Mouse (Mus musculus): ENCODE data around the gene Gm42669. TPM values are rescaled to one million over a fixed set of nuclear protein-coding genes. Genes with fewer than 3 reads are reported as not detected.

Gene Gm42669
- polyA plus RNA-seq, 1 experiment: not detected

GRCm38 (mm10) chr5:107521897-107522296, 14.5 kb downstream of the Gm42669 start:
- WGBS: 66% methylated on average over 7 of the region's 7 CpGs
- Histone ChIP-seq H3K4me3 (ENCODE audit: low read depth, low read length) (no peak overlapping the region), H3K27ac (ENCODE audit: insufficient read depth, low read depth, low read length) (no peak overlapping the region), H3K27me3 (ENCODE audit: control insufficient read depth, insufficient read depth, low read length) (no peaks in the 10 kb centered on the region; the same call in 1 of the 2 replicates), H3K36me3 (ENCODE audit: control insufficient read depth, insufficient read depth, low read length) (no peaks in the 10 kb centered on the region), H3K4me1 (ENCODE audit: control insufficient read depth, insufficient read depth, insufficient read length, low read length) (no peaks in the 10 kb centered on the region)
- TF ChIP-seq CTCF (IDR thresholded peaks at IDR 0.05; ENCODE audit: extremely low read depth, insufficient read length, insufficient replicate concordance, low read depth, low read length) (no peak), POLR2A (IDR thresholded peaks at IDR 0.05; ENCODE audit: low read depth, low read length) (no peak)

GRCm38 (mm10) chr5:107524281-107524680, 16.9 kb downstream of the Gm42669 start:
- Histone ChIP-seq H3K4me1 (ENCODE audit: control insufficient read depth, insufficient read depth, insufficient read length, low read length) (no peaks in the 10 kb centered on the region), H3K27me3 (ENCODE audit: control insufficient read depth, insufficient read depth, low read length) (no peaks in the 10 kb centered on the region; the same call in 1 of the 2 replicates), H3K4me3 (ENCODE audit: low read depth, low read length) (no peak overlapping the region), H3K36me3 (ENCODE audit: control insufficient read depth, insufficient read depth, low read length) (no peaks in the 10 kb centered on the region), H3K27ac (ENCODE audit: insufficient read depth, low read depth, low read length) (no peak overlapping the region)
- TF ChIP-seq CTCF (IDR thresholded peaks at IDR 0.05; ENCODE audit: extremely low read depth, insufficient read length, insufficient replicate concordance, low read depth, low read length) (no peak), POLR2A (IDR thresholded peaks at IDR 0.05; ENCODE audit: low read depth, low read length) (no peak)
- WGBS: 72% methylated on average over 10 of the region's 10 CpGs

GRCm38 (mm10) chr5:107528856-107529255, 21.4 kb downstream of the Gm42669 start:
- Histone ChIP-seq H3K4me1 (ENCODE audit: control insufficient read depth, insufficient read depth, insufficient read length, low read length) (no peaks in the 10 kb centered on the region), H3K36me3 (ENCODE audit: control insufficient read depth, insufficient read depth, low read length) (no peaks in the 10 kb centered on the region), H3K4me3 (ENCODE audit: low read depth, low read length) (no peak overlapping the region), H3K27me3 (ENCODE audit: control insufficient read depth, insufficient read depth, low read length) (no peaks in the 10 kb centered on the region), H3K27ac (ENCODE audit: insufficient read depth, low read depth, low read length) (no peak overlapping the region)
- 89% methylated on average over 3 of the region's 3 CpGs for WGBS
- TF ChIP-seq CTCF (IDR thresholded peaks at IDR 0.05; ENCODE audit: extremely low read depth, insufficient read length, insufficient replicate concordance, low read depth, low read length) (no peak), POLR2A (IDR thresholded peaks at IDR 0.05; ENCODE audit: low read depth, low read length) (no peak)

GRCm38 (mm10) chr5:107533590-107533989, 26.2 kb downstream of the Gm42669 start:
- H3K36me3 ChIP-seq (ENCODE audit: control insufficient read depth, insufficient read depth, low read length): no peaks in the 10 kb centered on the region
- no peak overlapping the region for H3K4me3 ChIP-seq (ENCODE audit: low read depth, low read length)
- no peaks in the 10 kb centered on the region for H3K4me1 ChIP-seq (ENCODE audit: control insufficient read depth, insufficient read depth, insufficient read length, low read length)
- H3K27ac ChIP-seq (ENCODE audit: insufficient read depth, low read depth, low read length): no peak overlapping the region
- H3K27me3 ChIP-seq (ENCODE audit: control insufficient read depth, insufficient read depth, low read length): no peaks in the 10 kb centered on the region
- TF ChIP-seq CTCF (IDR thresholded peaks at IDR 0.05; ENCODE audit: extremely low read depth, insufficient read length, insufficient replicate concordance, low read depth, low read length): no peak
- TF ChIP-seq POLR2A (IDR thresholded peaks at IDR 0.05; ENCODE audit: low read depth, low read length): no peak
- WGBS: 42% methylated on average over 2 of the region's 2 CpGs

- TF ChIP-seq POLR2A (IDR thresholded peaks at IDR 0.05; ENCODE audit: low read depth, low read length) (no peak), CTCF (IDR thresholded peaks at IDR 0.05; ENCODE audit: extremely low read depth, insufficient read length, insufficient replicate concordance, low read depth, low read length) (no peak)
- 66% methylated on average over 15 of the region's 15 CpGs for WGBS
- Histone ChIP-seq H3K4me1 (ENCODE audit: control insufficient read depth, insufficient read depth, insufficient read length, low read length) (no peaks in the 10 kb centered on the region), H3K27ac (ENCODE audit: insufficient read depth, low read depth, low read length) (no peak within 1 kb of the TSS), H3K4me3 (ENCODE audit: low read depth, low read length) (peak within 1 kb of the TSS; percentile 30), H3K27me3 (ENCODE audit: control insufficient read depth, insufficient read depth, low read length) (no peaks in the 10 kb centered on the region), H3K36me3 (ENCODE audit: control insufficient read depth, insufficient read depth, low read length) (no peaks in the 10 kb centered on the region)
Measured at GRCm38 (mm10) chr5:107534581-107534980, 27.2 kb downstream of the Gm42669 start, which contains the start of gene 1700028K03Rik. Gene 1700028K03Rik (plus strand): TSS chr5:107534709.

- no peak for TF ChIP-seq CTCF (IDR thresholded peaks at IDR 0.05; ENCODE audit: extremely low read depth, insufficient read length, insufficient replicate concordance, low read depth, low read length)
- TF ChIP-seq POLR2A (IDR thresholded peaks at IDR 0.05; ENCODE audit: low read depth, low read length): no peak
- Histone ChIP-seq H3K4me3 (ENCODE audit: low read depth, low read length) (no peak overlapping the region), H3K27me3 (ENCODE audit: control insufficient read depth, insufficient read depth, low read length) (no peaks in the 10 kb centered on the region), H3K4me1 (ENCODE audit: control insufficient read depth, insufficient read depth, insufficient read length, low read length) (no peaks in the 10 kb centered on the region), H3K36me3 (ENCODE audit: control insufficient read depth, insufficient read depth, low read length) (no peaks in the 10 kb centered on the region), H3K27ac (ENCODE audit: insufficient read depth, low read depth, low read length) (no peak overlapping the region)
- 64% methylated on average over 7 of the region's 7 CpGs for WGBS
Measured at GRCm38 (mm10) chr5:107541696-107542095, 34.3 kb downstream of the Gm42669 start.

GRCm38 (mm10) chr5:107545927-107546326, 38.5 kb downstream of the Gm42669 start:
- no peaks in the 10 kb centered on the region for H3K36me3 ChIP-seq (ENCODE audit: control insufficient read depth, insufficient read depth, low read length)
- H3K27me3 ChIP-seq (ENCODE audit: control insufficient read depth, insufficient read depth, low read length): no peaks in the 10 kb centered on the region
- H3K4me3 ChIP-seq (ENCODE audit: low read depth, low read length): no peak overlapping the region
- no peak overlapping the region for H3K27ac ChIP-seq (ENCODE audit: insufficient read depth, low read depth, low read length)
- H3K4me1 ChIP-seq (ENCODE audit: control insufficient read depth, insufficient read depth, insufficient read length, low read length): no peaks in the 10 kb centered on the region
- no peak for TF ChIP-seq CTCF (IDR thresholded peaks at IDR 0.05; ENCODE audit: extremely low read depth, insufficient read length, insufficient replicate concordance, low read depth, low read length)
- no peak for TF ChIP-seq POLR2A (IDR thresholded peaks at IDR 0.05; ENCODE audit: low read depth, low read length)
- 47% methylated on average over 4 of the region's 4 CpGs for WGBS
